Mouse (Mus musculus): ENCODE results near the gene Ptges3.

- TF ChIP-seq CTCF (IDR thresholded peaks at IDR 0.05; ENCODE audit: control insufficient read depth, insufficient read depth, low read length): no peak
- no peak for TF ChIP-seq POLR2A (IDR thresholded peaks at IDR 0.05; ENCODE audit: borderline replicate concordance, control insufficient read depth, low read depth, low read length)
Measured at GRCm38 (mm10) chr10:128022196-128022595, 36.6 kb upstream of the Ptges3 start.

Data from bone marrow, adult 2 months (tissue).